21 mouse cellular contexts compared by ENCODE assay signal in genomic region chr16:39019449-39019848, GRCm38 (mm10).
DNase-seq lines count a peak whose midpoint lies in the region; ATAC-seq and TF ChIP-seq lines count a peak whose summit lies in the region.
"Had no signal": no experiment of that assay in that cellular context is flagged by ENCODE, and none has a peak within 500 bp of the region (broad histone marks: within the 10 kb centered on the region; RNA-seq: fewer than 3 reads in every experiment).

No protein-coding gene starts in this region.

- TF ChIP-seq CTCF in layer of hippocampus, adult 2 months (conservative IDR thresholded peaks at IDR 0.05), result no peak

- H3K4me1 ChIP-seq in hindbrain, embryonic 15.5 days (replicated peaks), result 0 out of 2 replicates have a peak, but pooled peaks cover 3% of the 10 kb centered on the region
- H3K4me1 ChIP-seq: embryonic facial prominence, embryonic 13.5 days; heart, embryonic 10.5 days; limb, embryonic 12.5 days; megakaryocyte, embryonic 14.5 days had no signal

- no peaks in the 10 kb centered on the region for H3K27me3 ChIP-seq in hindbrain, embryonic 15.5 days
- H3K27me3 ChIP-seq: embryonic facial prominence, embryonic 13.5 days; limb, embryonic 12.5 days; megakaryocyte, embryonic 14.5 days had no signal

- 23% methylated on average over 2 of the region's 2 CpGs for WGBS in hindbrain, embryonic 15.5 days

- ATAC-seq in hindbrain, embryonic 15.5 days (ENCODE audit: low FRiP score, low read depth), result no peak; the same call in 1 of the 2 replicates
- ATAC-seq: activated CD4-positive, CD25-positive, alpha-beta regulatory T cell, adult 4 months; intestine, postnatal 0 days had no signal

- no peak overlapping the region for H3K9ac ChIP-seq in hindbrain, embryonic 15.5 days
- H3K9ac ChIP-seq: embryonic facial prominence, embryonic 13.5 days; limb, embryonic 12.5 days; liver, embryonic 14.5 days had no signal

- DNase-seq in layer of hippocampus, adult 2 months (ENCODE audit: low spot score in 2 of 2), result peak; percentile 33 to 44
- DNase-seq in layer of hippocampus, postnatal 25 days (ENCODE audit: extremely low spot score in 1 of 2, low spot score in 1 of 2), result no peak
- peak; percentile 38 to 39 for DNase-seq in right cerebral cortex, postnatal 10 days (ENCODE audit: low spot score in 2 of 2)
- no peak for DNase-seq in right cerebral cortex, postnatal 4 days
- no peak for DNase-seq in adrenal gland, postnatal 10 days
- DNase-seq in urinary bladder, postnatal 4 days (ENCODE audit: low spot score in 2 of 2), result no peak
- no peak for DNase-seq in urinary bladder, postnatal 36 days (ENCODE audit: low spot score in 2 of 2)
- DNase-seq: cerebellum, adult 11 months; gastrocnemius, postnatal 25 days; heart, postnatal 14 days; kidney, postnatal 10 days; lung, postnatal 10 days; thymus, postnatal 25 days had no signal

- peak overlapping the region; percentile 72 for H3K27ac ChIP-seq in layer of hippocampus, adult 2 months
- H3K27ac ChIP-seq in hindbrain, embryonic 15.5 days (replicated peaks), result 0 out of 2 replicates have a peak overlapping the region, but pooled peaks have one; percentile 25
- H3K27ac ChIP-seq: embryonic facial prominence, embryonic 13.5 days; heart, embryonic 10.5 days; limb, embryonic 12.5 days; liver, embryonic 14.5 days had no signal

- H3K4me2 ChIP-seq in hindbrain, embryonic 15.5 days, result no peak overlapping the region
- H3K4me2 ChIP-seq: embryonic facial prominence, embryonic 13.5 days; limb, embryonic 12.5 days had no signal

- H3K4me3 ChIP-seq in layer of hippocampus, adult 2 months, result no peak overlapping the region
- no peak overlapping the region for H3K4me3 ChIP-seq in hindbrain, embryonic 15.5 days
- H3K4me3 ChIP-seq: embryonic facial prominence, embryonic 13.5 days; heart, embryonic 10.5 days; limb, embryonic 12.5 days; megakaryocyte, embryonic 14.5 days had no signal

- H3K36me3 ChIP-seq in hindbrain, embryonic 15.5 days, result no peaks in the 10 kb centered on the region
- H3K36me3 ChIP-seq: embryonic facial prominence, embryonic 13.5 days; heart, embryonic 10.5 days; limb, embryonic 12.5 days had no signal

- peaks cover 5% of the 10 kb centered on the region; the same call in 1 of the 2 replicates for H3K9me3 ChIP-seq in hindbrain, embryonic 15.5 days
- H3K9me3 ChIP-seq: embryonic facial prominence, embryonic 13.5 days; heart, embryonic 10.5 days; limb, embryonic 12.5 days had no signal

Comparison
In these comparisons a context has a peak if more than half of its experiments do, and no peak if none do; other contexts are left out.
1. DNase-seq: peak in layer of hippocampus, adult 2 months (2 of 2) and right cerebral cortex, postnatal 10 days (2 of 2); none in layer of hippocampus, postnatal 25 days (0 of 2), right cerebral cortex, postnatal 4 days (single experiment), adrenal gland, postnatal 10 days (single experiment), urinary bladder, postnatal 4 days (0 of 2) and urinary bladder, postnatal 36 days (0 of 2).